In genomic region chr13:82915194-82915593, GRCm38 (mm10) we compare ENCODE assay signal across 20 mouse cellular contexts.
"Had no signal": no experiment of that assay in that cellular context is flagged by ENCODE, and none has a peak within 500 bp of the region (broad histone marks: within the 10 kb centered on the region; RNA-seq: fewer than 3 reads in every experiment).

No protein-coding gene starts in this region.

- H3K27me3 ChIP-seq: intestine, embryonic 15.5 days; kidney, embryonic 15.5 days; limb, embryonic 12.5 days; limb, embryonic 15.5 days; lung, embryonic 15.5 days; megakaryocyte, embryonic 14.5 days; neural tube, embryonic 12.5 days; neural tube, embryonic 15.5 days; stomach, embryonic 15.5 days had no signal

- H3K4me1 ChIP-seq: intestine, embryonic 15.5 days; kidney, embryonic 15.5 days; limb, embryonic 12.5 days; limb, embryonic 15.5 days; lung, embryonic 15.5 days; megakaryocyte, embryonic 14.5 days; midbrain, embryonic 10.5 days; neural tube, embryonic 12.5 days; neural tube, embryonic 15.5 days; stomach, embryonic 15.5 days had no signal

- ATAC-seq: intestine, embryonic 15.5 days; liver, postnatal 0 days had no signal

- DNase-seq: kidney, adult 11 months; kidney, adult 8-10 months; kidney, postnatal 10 days; kidney, postnatal 36 days; left cerebral cortex, postnatal 4 days; liver, postnatal 0 days; lung, postnatal 14 days; midbrain, embryonic 14.5 days; thymus, postnatal 36 days had no signal

- H3K36me3 ChIP-seq: intestine, embryonic 15.5 days; kidney, embryonic 15.5 days; limb, embryonic 12.5 days; limb, embryonic 15.5 days; lung, embryonic 15.5 days; midbrain, embryonic 10.5 days; neural tube, embryonic 12.5 days; neural tube, embryonic 15.5 days; stomach, embryonic 15.5 days had no signal

- H3K4me3 ChIP-seq: intestine, embryonic 15.5 days; kidney, embryonic 15.5 days; limb, embryonic 12.5 days; limb, embryonic 15.5 days; lung, embryonic 15.5 days; megakaryocyte, embryonic 14.5 days; midbrain, embryonic 10.5 days; neural tube, embryonic 12.5 days; neural tube, embryonic 15.5 days; stomach, embryonic 15.5 days had no signal

- H3K27ac ChIP-seq: intestine, embryonic 15.5 days; kidney, embryonic 15.5 days; limb, embryonic 12.5 days; limb, embryonic 15.5 days; liver, embryonic 14.5 days; lung, embryonic 15.5 days; midbrain, embryonic 10.5 days; neural tube, embryonic 12.5 days; neural tube, embryonic 15.5 days; stomach, embryonic 15.5 days had no signal
